Mouse (Mus musculus) urinary bladder, postnatal 4 days (tissue): ENCODE data around the gene Cd47.

Experiments
- DNase-seq, 2 experiments: peaks; one replicate each; pipeline ENCODE4 v3.0.0; 2021 to 2022; ENCODE audit warnings: low spot score in 2 of 2

Gene Cd47

DNA sequence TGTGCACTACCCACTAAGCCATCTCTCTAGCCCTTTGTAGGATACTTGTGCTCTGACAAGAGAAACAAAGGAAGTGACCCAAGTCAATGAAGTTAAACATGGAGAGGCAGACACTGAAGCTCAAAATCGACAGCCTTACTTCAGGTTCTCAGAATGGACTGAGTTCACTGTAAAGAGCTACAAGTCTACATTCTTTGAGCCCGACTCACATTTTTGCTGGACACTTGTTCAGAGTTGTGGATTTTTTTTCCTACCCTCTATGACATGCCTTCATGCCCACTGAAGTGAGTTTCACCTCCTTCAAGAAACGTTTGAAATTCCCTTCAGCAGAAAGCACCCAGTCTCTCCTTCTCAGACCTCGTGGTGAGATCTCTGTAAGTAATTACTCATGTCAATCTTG lies 148.9 kb downstream of the Cd47 start:
- DNase-seq: no peak

DNA sequence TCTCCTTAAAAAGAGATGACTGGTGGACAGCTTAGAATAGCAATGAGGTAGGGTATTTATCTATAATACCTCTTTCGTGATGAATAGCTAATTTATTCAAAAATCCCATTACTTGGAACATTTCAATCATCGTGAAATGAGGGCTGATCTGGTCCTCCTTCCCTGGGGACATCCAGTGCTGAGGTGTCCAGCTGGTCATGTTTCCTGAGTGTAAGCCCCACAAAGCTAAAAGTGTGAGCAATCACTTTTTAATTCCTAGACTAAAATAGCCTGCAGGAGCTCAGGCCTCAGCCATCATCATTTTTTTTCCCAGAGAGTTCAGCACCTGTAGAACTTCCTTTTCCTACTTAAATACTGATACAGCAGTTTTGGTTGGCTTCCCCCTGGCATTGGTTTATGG lies 150.0 kb downstream of the Cd47 start:
- DNase-seq: no peak

DNA sequence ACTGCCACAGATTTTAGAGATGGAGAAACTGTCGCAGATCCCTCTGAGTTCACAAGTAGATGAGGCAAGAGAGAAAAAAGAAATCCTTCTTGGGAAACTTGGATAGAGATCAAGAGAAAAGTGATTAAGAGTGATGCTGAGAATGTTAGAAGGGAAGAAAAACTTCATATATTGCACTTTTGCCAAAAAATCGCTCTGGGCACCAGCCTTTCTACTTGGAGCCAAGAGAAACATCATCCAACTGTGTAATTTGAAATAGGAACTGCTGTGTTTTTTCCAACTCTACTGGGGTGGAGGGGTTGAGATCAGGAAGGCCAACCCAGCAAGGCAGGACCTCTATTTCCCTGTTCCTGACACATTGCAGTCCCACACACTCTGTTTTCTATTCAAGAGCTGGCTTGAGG lies 151.0 kb downstream of the Cd47 start:
- no peak for DNase-seq

DNA sequence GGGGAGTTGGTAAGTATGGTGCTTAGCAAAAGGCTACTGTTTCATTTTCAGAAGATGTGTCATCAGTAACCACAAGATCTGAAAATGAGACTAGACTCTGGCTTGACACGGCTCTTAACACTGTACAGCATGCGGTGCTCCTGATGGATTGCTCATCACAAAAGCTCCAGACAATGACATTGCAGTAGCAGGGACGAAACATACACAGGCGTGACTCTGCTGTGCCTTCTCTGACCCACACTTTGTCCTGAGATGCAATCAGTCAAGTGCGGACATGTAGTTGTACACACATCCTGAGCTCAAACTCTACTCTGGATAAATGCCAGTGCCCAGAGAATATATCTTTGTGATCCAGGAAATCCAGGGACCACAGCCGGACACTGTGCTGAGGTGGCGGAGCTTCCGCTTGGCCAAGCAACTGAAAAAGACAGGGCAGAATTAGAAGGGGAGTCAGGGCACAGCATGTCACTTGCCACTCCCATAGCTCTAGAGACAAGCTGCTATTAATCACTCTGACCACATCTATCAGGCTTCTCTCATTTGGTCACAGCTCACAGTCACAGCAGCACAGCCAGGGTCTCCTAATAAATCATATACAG lies 151.7 kb downstream of the Cd47 start:
- no peak for DNase-seq

DNA sequence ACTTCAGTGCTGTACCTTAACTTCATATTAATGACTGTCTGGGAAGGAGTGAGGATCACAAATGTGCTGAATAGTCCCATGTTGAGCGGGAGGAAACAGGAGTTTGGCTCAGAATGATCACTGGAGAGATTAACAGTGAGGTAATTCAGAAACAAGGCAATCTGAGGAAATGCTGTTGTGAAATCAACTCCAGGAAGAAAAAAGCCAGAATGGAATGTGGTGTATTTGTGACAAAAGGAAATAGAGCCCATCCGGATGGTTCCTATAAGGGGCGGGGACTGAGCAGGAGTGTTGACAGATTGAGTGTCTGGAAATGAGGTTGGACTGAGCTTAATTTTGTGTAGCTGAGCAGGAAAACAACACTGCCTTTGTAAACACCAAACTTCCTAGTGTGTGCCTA lies 153.5 kb downstream of the Cd47 start:
- no peak for DNase-seq

DNA sequence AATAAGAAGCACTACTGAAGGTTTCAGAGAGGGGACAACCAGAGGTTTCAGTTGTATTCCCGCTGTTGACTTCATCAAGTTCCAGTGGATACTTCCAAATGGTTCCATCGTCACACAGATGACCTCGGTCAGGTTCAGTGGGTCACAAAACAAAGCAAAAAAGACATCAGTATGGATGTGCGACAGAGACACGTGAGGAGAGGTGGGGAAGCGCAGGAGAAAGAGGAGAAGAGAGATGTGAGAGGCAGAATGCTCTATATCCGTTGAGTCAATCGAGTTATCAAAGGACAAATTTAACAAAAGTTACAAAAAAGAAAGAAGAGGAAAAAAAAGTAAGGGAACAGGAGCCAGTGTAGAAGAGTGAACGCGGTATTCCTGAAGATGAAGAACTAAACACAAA lies 154.6 kb downstream of the Cd47 start:
- DNase-seq: no peak

DNA sequence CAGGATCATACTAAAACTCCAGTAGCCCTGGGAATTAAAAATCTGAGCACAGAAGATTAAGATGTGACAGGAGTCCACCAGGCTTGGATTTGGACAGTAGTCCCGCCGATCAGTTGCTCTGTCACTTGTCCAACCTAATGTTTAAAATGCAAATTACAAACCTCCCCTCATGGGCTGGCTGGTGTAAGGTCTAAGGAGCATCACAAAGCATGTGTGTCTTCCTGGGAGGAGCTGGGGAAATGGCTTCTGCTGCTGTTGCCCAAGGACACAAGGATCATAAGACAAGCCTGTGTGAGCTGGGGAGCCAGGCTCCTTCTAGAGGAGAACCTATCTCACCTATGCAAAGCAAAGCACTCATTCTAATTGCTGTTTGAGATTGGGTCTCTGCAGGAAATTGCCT lies 155.0 kb downstream of the Cd47 start:
- no peak for DNase-seq

DNA sequence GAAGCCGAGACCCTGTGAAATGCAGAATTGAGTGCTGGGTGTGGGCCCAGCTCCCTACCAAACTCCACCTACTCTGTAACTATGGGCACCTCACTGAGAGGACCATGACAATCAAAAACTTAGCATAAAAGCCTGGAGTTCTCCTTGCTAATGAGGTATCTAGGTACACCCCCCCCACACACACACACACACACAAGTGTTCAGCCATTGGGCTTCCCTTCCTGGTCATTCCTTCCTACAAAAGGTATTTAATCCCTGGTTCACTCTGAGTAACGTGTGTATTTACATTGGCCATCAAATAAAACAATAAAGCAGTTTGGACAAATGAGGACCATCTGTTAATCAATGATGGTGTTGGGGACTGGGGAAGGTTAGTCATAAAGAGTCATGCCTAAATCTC lies 155.6 kb downstream of the Cd47 start:
- no peak for DNase-seq

DNA sequence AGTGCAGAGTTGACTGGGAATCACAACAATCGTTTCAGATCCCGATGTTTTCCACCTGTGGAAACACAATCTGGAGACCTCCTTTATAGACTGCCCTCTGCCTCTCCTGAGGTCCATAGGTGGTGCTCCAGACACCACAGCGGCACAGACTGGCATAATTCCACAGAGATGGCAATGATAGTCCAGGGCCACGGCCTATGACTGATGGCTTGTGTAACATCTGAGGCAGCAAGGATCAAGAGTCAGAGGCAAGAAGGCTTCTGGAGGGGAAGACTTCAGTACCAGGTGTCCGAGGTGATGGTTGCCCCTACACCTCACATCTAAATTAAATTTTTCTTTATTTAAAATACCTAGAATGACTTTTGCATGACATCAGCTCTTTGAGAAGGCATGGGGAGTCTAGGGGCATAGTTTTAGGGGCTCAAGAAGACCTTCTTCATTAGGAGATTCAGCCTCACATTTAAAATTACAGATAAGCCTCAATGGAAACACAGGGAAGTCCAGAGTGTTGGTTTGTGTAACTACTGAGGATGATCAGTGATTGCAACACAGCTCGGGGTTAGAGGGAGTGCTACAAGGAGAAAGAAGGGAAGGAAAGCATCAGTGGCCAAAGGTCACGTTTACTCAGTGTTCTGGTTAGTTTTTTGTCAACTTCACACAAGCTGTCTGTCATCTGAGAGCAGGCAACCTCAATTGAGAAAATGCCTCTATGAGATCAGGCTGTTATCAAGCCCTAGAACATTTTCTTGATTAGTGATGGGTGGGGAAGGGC lies 156.4 kb downstream of the Cd47 start:
- no peak for DNase-seq

DNA sequence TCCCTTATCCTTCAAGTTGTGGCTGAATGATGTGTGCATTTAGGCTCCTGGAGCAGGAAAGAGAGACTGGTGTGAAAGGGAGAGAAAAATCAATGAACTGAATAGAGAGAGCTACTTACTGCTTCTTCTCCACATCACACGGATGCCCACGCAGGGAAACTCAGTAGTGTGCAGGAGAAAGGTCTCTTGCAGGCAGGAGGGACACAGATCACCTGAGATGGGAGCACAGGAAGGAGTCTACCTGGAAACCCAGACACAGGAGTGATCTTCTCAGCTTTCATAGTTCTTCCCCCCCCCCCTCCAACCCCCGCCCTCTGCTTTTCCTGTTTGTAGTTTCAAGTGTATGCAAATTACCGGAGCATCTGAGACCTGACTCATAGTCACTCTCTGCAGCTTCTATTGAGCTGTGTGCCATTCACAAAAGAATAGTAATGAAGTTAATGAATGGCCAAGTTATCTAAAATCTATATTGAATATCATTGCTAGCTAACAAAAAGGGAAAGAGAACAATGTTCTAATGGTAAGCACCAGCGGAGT lies 158.6 kb downstream of the Cd47 start:
- no peak for DNase-seq

DNA sequence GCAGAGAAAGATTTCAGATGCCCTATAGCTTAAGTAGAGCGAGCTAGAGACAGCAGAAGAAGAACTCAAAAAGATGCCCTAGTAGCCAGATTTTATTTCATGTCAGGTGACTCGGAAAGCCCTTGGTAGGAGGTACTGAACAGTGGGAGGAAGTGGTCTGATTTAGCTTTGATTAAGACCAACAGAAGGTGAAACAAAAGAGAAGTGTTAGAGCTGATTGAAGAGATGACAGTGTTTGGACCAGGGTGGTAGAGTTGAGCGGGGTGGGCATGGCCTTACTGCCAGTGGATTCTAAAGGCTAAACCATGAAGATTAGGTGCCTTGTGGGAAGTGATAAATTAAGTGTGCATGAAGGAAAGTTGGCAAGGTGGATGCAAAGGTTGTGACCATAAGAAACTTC lies 162.0 kb downstream of the Cd47 start:
- no peak for DNase-seq

DNA sequence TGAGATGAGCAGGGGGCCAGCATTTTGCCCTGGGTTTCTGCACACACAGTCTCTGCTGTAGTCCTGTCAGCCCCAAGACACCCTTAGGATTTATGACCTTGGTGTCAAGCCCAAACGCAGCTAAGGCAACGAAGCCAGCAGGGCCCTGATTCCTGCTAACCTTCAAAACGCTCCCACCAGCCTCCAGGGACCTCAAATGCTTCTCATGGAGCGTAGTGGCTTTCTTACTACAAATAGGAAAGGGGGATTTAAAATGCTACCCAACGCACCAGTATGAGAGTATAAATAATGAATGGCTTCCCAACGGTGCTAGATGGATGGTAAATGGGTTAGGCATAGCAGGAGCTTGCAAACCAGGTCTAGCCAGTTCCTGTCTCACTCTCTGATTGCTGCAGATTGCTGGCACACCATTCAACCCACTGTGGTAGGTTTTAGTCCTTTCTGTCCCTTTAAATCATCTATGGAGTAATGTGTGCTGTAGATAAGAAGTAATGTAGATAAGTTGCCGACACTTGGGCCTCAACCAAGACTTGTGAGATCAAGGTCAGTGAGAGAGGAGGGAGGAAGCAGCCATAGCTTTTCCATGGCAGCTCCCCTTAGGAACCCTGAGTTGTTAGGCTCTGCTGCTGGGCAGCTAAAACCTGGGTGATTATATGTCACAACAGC lies 164.1 kb downstream of the Cd47 start:
- no peak for DNase-seq
